Mouse (Mus musculus): ENCODE data around the gene Arhgap4. TPM values are rescaled to one million over a fixed set of nuclear protein-coding genes. Genes with fewer than 3 reads are reported as not detected.

Arhgap4 gene
- total RNA-seq (2021): 1 to 10 TPM; 4.1 to 5.0 TPM
- long read RNA-seq, experiment 1, partial matches to known transcripts: 1 of 2 reads
- long read RNA-seq, experiment 1, other reads (novel, unspliced or antisense): 1 of 2 reads
- long read RNA-seq, experiment 2, partial matches to known transcripts: 1 of 5 reads
- long read RNA-seq, experiment 2, other reads (novel, unspliced or antisense): 4 of 5 reads

DNA sequence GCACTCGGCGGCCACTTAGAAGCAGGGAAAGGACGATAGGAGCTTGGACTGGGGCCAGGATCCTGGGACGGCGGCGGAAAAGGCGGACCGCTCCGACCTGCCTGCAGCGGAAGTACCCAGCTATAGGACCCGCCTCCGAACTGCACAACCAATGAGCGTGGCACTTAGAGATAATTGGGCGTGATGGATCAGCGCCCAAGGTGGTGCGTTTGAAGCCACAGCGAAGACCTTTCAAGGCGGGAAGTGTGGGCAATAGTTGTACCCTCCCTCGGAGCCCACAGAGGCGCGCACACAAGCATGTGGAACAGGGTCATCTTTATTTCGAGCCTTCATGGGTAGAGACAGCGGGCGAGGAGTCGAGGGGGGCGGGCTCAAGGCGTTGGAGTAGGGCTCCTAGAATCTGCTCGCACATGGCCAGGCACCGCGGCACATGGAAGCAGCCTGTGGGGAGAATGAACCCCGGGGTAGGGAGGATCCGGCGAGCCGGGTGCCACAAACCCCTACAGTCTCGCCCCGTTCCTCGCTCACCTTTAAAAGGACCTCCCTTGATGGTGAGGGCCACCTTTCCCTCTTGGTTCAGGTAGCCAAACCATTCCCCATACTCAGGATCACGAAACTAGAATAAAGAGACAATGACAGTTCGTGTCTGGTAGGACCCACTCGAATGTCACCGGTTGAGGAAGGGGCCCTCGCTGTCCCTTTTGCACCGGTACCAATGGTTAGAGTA lies at the start of gene Arhgap4, which contains the start of gene Naa10:
Gene Arhgap4, minus strand, starts transcription at position 48 of the 727 bp plus-strand sequence.
Gene Naa10, minus strand, starts transcription at position 122 of the 727 bp plus-strand sequence.
- peak; percentile 77 to 88 for DNase-seq (ENCODE audit: low spot score in 2 of 2)

DNA sequence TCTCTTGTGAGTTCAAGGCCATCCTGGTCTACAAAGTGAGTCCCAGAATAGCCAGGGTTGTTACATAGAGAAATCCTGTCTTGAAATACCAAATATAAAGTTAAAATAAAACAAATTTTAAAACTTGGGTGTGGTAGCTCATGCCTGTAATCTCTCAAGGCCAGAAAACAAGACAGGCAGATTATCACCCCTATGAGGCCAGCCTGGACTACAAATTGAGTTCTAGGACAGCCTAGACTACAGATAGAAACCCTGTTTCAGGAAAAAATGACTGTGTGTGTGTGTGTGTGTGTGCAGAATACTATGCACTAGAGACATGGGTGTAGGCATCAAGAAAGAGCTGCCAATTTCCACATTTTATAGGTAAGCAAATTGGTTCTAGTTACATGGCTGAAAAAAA lies 49.1 kb upstream of the Arhgap4 start:
- DNase-seq (ENCODE audit: low spot score in 2 of 2): no peak

GRCm38 (mm10) chrX:73969729-73970128 lies 48.1 kb upstream of the Arhgap4 start:
- no peak for DNase-seq (ENCODE audit: low spot score in 2 of 2)

GRCm38 (mm10) chrX:73969167-73969566 lies 47.5 kb upstream of the Arhgap4 start:
- no peak for DNase-seq (ENCODE audit: low spot score in 2 of 2)

- peak; percentile 90 to 91 for DNase-seq (ENCODE audit: low spot score in 2 of 2)
These were observed 45.8 kb upstream of the Arhgap4 start for GRCm38 (mm10) chrX:73967177-73968075.

- DNase-seq (ENCODE audit: low spot score in 2 of 2): peak; percentile 81 to 92
These were observed 44.8 kb upstream of the Arhgap4 start, which contains the start of gene Hcfc1 for GRCm38 (mm10) chrX:73966248-73967176. TSS of gene Hcfc1 (minus strand) at chrX:73966357.

GRCm38 (mm10) chrX:73965307-73965706 lies 43.6 kb upstream of the Arhgap4 start:
- peak; percentile 42 to 71 for DNase-seq (ENCODE audit: low spot score in 2 of 2)

DNA sequence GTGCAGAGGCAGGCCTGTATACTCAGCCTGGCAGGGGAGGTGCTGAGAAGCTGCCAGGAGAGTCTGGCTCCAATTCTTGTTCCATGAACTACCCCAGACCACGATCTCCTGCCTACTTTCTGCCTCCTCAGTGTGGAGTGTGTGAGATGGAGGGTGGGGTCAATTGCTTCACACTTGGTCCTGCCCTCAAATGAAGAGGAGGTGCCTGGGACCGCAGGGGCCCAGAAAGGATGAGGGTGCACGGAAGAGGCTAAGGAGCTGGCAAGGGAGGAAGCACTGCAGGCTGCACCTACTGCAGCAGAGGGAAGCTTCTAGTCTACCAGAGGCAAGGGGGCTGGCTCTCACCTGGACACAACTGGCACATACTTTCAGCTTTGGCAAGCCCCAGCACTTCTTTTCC lies 42.7 kb upstream of the Arhgap4 start:
- no peak for DNase-seq (ENCODE audit: low spot score in 2 of 2)

DNA sequence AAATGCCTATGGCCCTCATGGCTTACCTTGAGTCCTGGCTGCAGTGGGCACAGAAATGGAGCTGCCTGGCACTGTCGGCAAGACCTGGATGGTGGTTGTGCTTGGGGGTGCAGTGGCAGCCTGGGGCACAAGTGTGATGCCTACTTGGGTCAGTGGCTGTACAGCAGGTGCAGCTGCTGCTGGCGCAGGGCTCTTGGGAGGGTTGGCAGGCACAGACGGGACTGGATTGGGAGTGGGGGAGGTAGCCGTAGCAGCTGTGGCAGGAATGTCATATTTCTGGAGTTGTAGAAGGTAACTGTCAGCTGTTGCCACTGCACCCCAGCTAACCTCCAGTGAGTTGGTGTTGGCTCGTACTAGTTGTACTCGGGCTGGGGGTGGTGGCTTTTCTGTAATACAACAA lies 33.3 kb upstream of the Arhgap4 start:
- no peak for DNase-seq (ENCODE audit: low spot score in 2 of 2)

GRCm38 (mm10) chrX:73952603-73953002 lies 30.9 kb upstream of the Arhgap4 start:
- DNase-seq (ENCODE audit: low spot score in 2 of 2): no peak

- no peak for DNase-seq (ENCODE audit: low spot score in 2 of 2)
These were observed 27.7 kb upstream of the Arhgap4 start for GRCm38 (mm10) chrX:73949341-73949740.

GRCm38 (mm10) chrX:73948647-73949046 lies 27.0 kb upstream of the Arhgap4 start:
- DNase-seq (ENCODE audit: low spot score in 2 of 2): peak in 1 of 2 experiments; percentile 53

GRCm38 (mm10) chrX:73946896-73947295 lies 25.2 kb upstream of the Arhgap4 start:
- no peak for DNase-seq (ENCODE audit: low spot score in 2 of 2)

GRCm38 (mm10) chrX:73942294-73942693 lies 20.6 kb upstream of the Arhgap4 start:
- no peak for DNase-seq (ENCODE audit: low spot score in 2 of 2)

- no peak for DNase-seq (ENCODE audit: low spot score in 2 of 2)
These were observed 20.2 kb upstream of the Arhgap4 start for GRCm38 (mm10) chrX:73941860-73942259.

GRCm38 (mm10) chrX:73931871-73932270 lies 10.2 kb upstream of the Arhgap4 start:
- no peak for DNase-seq (ENCODE audit: low spot score in 2 of 2)

DNA sequence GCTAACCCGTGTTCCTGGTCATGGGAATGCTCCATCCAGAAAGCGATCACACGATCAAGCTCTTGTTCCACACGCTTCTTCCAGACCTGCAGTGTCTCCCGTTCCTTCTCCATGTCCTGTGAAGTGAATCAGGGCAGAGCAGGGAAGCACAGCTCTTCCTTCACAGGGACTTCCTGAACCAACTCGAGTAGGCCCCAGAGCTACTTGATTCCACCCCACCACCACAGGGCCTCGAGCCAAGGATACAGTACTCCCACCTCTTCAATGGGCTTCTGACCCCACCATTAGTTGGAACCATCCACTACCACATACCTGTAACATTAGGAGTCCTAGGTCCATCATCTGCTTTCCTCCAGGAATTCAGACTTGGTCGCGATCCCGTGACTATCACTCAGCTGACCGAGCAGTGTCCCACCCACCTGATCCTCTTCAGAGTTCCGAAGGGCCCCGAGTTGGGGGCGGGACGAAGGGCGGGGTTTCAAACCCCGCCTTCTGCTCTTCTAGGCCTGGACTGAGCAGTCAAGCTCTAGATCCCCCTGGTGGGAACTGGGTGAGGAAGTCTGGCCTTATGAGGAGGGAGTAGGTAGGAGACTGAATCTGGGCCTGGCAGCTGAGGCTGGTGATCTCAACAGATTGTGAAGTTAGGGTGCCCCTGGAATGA lies 8.9 kb upstream of the Arhgap4 start, which contains the start of gene Renbp:
Gene Renbp, minus strand, starts transcription at position 449 of the 661 bp plus-strand sequence.
- DNase-seq (ENCODE audit: low spot score in 2 of 2): no peak

GRCm38 (mm10) chrX:73922550-73922882 lies 846 bp upstream of the Arhgap4 start:
- no peak for DNase-seq (ENCODE audit: low spot score in 2 of 2)

- no peak for DNase-seq (ENCODE audit: low spot score in 2 of 2)
These were observed 316 bp downstream of the Arhgap4 start for GRCm38 (mm10) chrX:73921285-73921822.

GRCm38 (mm10) chrX:73918631-73919030 lies 3.0 kb downstream of the Arhgap4 start:
- no peak for DNase-seq (ENCODE audit: low spot score in 2 of 2)
